In genomic region chr14:32492521-32492920, GRCm38 (mm10) we compare ENCODE assay signal across 8 mouse cellular contexts. TPM values are rescaled to one million over a fixed set of nuclear protein-coding genes. Genes with fewer than 3 reads are reported as not detected.
A peak's percentile ranks its signal among the peaks of the same experiment; 100 is the strongest.
DNase-seq lines count a peak whose midpoint lies in the region; ATAC-seq and TF ChIP-seq lines count a peak whose summit lies in the region.

No protein-coding gene starts in this region.

- no peaks in the 10 kb centered on the region for H3K9me3 ChIP-seq in kidney, postnatal 0 days (replicated peaks; ENCODE audit: low read length)
- no peaks in the 10 kb centered on the region for H3K9me3 ChIP-seq in hindbrain, embryonic 10.5 days

- no peak for TF ChIP-seq CTCF in kidney, postnatal 0 days (IDR thresholded peaks at IDR 0.05; ENCODE audit: low read depth)

- H3K27ac ChIP-seq in kidney, postnatal 0 days: no peak overlapping the region
- H3K27ac ChIP-seq in hindbrain, embryonic 10.5 days: no peak overlapping the region

- WGBS in kidney, postnatal 0 days: 8% methylated on average over 13 of the region's 13 CpGs
- WGBS in hindbrain, embryonic 10.5 days: 24% methylated on average over 13 of the region's 13 CpGs

- no peaks in the 10 kb centered on the region for H3K36me3 ChIP-seq in kidney, postnatal 0 days (ENCODE audit: insufficient read depth, low read length)
- no peaks in the 10 kb centered on the region for H3K36me3 ChIP-seq in hindbrain, embryonic 10.5 days

- H3K4me1 ChIP-seq in kidney, postnatal 0 days (replicated peaks; ENCODE audit: insufficient read depth, low read length): 0 out of 2 replicates have a peak, but pooled peaks cover 7% of the 10 kb centered on the region
- H3K4me1 ChIP-seq in hindbrain, embryonic 10.5 days (replicated peaks): 0 out of 2 replicates have a peak, but pooled peaks cover 4% of the 10 kb centered on the region

- no peaks in the 10 kb centered on the region for H3K27me3 ChIP-seq in kidney, postnatal 0 days (ENCODE audit: insufficient read depth, low read length)
- H3K27me3 ChIP-seq in hindbrain, embryonic 10.5 days (ENCODE audit: insufficient read depth, poor library complexity, severe bottlenecking): peaks cover 9% of the 10 kb centered on the region

- H3K4me2 ChIP-seq in kidney, postnatal 0 days (ENCODE audit: low read length): peak overlapping the region; percentile 46

- peak; percentile 31 for DNase-seq in kidney, postnatal 0 days (ENCODE audit: low spot score)
- no peak for DNase-seq in kidney, adult 8-10 months
- peak; percentile 67 for DNase-seq in NIH3T3 (ENCODE audit: low read depth)
- no peak for DNase-seq in hindbrain, embryonic 10.5 days (ENCODE audit: low spot score)
- no peak for DNase-seq in cerebellum, adult 9-10 months
- DNase-seq in testis, postnatal 14 days (ENCODE audit: low spot score): no peak
- DNase-seq in testis, postnatal 10 days (ENCODE audit: low spot score): no peak

- no peak for ATAC-seq in kidney, postnatal 0 days (replicated peaks; ENCODE audit: low FRiP score, low read depth)
- peak; percentile 83 for ATAC-seq in megakaryocyte progenitor cell, adult 5-6 weeks (replicated peaks; ENCODE audit: poor library complexity)

- H3K9ac ChIP-seq in kidney, postnatal 0 days (ENCODE audit: low read depth, low read length): no peak overlapping the region

- H3K4me3 ChIP-seq in kidney, postnatal 0 days (replicated peaks; ENCODE audit: low read depth, low read length): 0 out of 2 replicates have a peak overlapping the region, but pooled peaks have one; percentile 13
- H3K4me3 ChIP-seq in hindbrain, embryonic 10.5 days: peak overlapping the region; percentile 31

RNA-seq across cellular contexts. Expression of gene Ercc6, which starts 20.8 kb away (rescaled TPM):
- 12.7 and 17.1 TPM in 2 replicates for polyA plus RNA-seq in kidney, postnatal 0 days (2015; fragmentation: Nextera tagmentation; extraction: Ambion mirVana)
- 28.9 and 30.4 TPM in 2 replicates for polyA plus RNA-seq in hindbrain, embryonic 10.5 days (2016; fragmentation: Nextera tagmentation; extraction: Ambion mirVana)
- 18.2 and 21.2 TPM in 2 replicates for total RNA-seq in megakaryocyte progenitor cell, adult 5-6 weeks (2015)
- total RNA-seq in megakaryocyte progenitor cell, adult 5-6 weeks (2017): 19.9 and 27.7 TPM in 2 replicates

RNA-seq across cellular contexts. Expression of gene Chat, which starts 26.7 kb away (rescaled TPM):
- polyA plus RNA-seq in kidney, postnatal 0 days (2015; fragmentation: Nextera tagmentation; extraction: Ambion mirVana): 0.10 TPM in 1 of 2 replicates, not detected in the other
- polyA plus RNA-seq in hindbrain, embryonic 10.5 days (2016; fragmentation: Nextera tagmentation; extraction: Ambion mirVana): 0.19 and 1.1 TPM in 2 replicates
- not detected in 2 replicates for total RNA-seq in megakaryocyte progenitor cell, adult 5-6 weeks (2015)
- not detected in 2 replicates for total RNA-seq in megakaryocyte progenitor cell, adult 5-6 weeks (2017)

RNA-seq across cellular contexts. Expression of gene Slc18a3, which starts 27.9 kb away (rescaled TPM):
- polyA plus RNA-seq in kidney, postnatal 0 days (2015; fragmentation: Nextera tagmentation; extraction: Ambion mirVana): not detected in 2 replicates
- 2.8 and 12.0 TPM in 2 replicates for polyA plus RNA-seq in hindbrain, embryonic 10.5 days (2016; fragmentation: Nextera tagmentation; extraction: Ambion mirVana)
- total RNA-seq in megakaryocyte progenitor cell, adult 5-6 weeks (2015): not detected in 2 replicates
- not detected in 2 replicates for total RNA-seq in megakaryocyte progenitor cell, adult 5-6 weeks (2017)

Comparison
In these comparisons a context has a peak if more than half of its experiments do, and no peak if none do; other contexts are left out.
1. DNase-seq: peak in kidney, postnatal 0 days (single experiment) and NIH3T3 (single experiment); none in kidney, adult 8-10 months (0 of 2), hindbrain, embryonic 10.5 days (single experiment), cerebellum, adult 9-10 months (single experiment), testis, postnatal 14 days (single experiment) and testis, postnatal 10 days (single experiment).